Mouse (Mus musculus): ENCODE results near the gene Kcnb1.
"Not testable (repeated sequence)": the region's sequence is repeated elsewhere in the genome, so short reads cannot be mapped to it uniquely, and the experiment has no call there.

Gene Kcnb1

GRCm38 (mm10) chr2:167190076-167190399, at the start of gene Kcnb1:
TSS of gene Kcnb1 (minus strand) at chr2:167190155.
- peak; percentile 93 for DNase-seq

DNA sequence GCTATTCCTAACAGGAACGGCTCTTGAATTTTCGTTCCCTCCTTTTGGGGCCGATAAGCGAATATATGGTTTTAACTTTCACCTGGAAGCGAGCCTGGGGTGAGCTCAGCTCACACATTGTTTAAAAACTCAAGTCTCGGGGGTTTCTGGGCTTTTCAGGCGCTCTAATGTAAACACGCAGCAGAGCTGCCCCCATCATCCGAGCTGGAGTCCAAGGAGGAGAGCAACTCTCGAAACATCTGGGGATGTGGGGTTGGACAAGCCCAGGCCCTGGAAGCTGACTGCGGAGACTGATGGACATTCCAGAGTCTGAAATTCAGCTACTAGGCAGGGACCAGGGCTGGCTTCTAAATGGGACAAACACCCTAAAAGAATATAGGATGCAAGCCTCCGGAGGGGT, 49.3 kb upstream of the Kcnb1 start:
- DNase-seq = no peak

DNA sequence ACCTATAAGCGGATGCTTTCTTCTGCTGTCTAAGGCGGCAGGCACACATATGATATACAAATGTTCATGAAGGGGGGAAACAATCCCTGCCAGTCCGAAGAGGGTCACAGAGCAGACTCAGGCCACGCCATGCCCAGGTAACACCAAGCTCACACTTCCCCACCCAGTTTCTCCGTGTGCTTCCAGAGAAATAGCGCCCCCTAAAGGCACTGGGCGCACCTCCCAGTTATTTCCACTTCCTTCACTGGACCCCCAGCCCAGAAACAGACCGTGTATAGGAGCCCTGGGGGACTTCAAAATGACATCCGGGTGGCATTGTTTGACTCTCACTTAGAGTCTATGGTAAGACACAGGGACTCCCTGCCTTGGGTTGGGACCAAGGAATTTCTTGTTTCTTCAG, 47.3 kb upstream of the Kcnb1 start:
- no peak for DNase-seq

DNA sequence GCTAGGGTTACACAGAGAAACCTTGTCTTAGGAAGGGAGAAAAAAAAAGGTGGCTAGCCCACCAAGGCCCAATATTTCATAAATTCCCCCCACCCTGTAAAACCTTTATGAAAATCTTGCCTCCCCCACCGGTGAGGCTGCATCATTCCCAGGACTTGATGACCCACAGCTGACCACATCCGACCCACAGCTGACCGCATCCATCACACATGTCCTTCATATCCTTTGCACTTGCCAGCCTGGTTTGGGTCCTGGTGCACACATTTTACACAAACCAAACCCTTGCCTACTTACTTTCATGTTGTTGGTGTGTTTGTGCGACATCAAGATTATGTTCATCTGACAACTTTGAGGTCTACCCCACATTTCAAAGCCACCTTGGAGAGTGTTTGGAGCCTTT, 46.2 kb upstream of the Kcnb1 start:
- no peak for DNase-seq

- DNase-seq = no peak
Observed at GRCm38 (mm10) chr2:167235338-167236018, 45.5 kb upstream of the Kcnb1 start.

- DNase-seq = no peak
Observed at GRCm38 (mm10) chr2:167233771-167234170, 43.8 kb upstream of the Kcnb1 start.

DNA sequence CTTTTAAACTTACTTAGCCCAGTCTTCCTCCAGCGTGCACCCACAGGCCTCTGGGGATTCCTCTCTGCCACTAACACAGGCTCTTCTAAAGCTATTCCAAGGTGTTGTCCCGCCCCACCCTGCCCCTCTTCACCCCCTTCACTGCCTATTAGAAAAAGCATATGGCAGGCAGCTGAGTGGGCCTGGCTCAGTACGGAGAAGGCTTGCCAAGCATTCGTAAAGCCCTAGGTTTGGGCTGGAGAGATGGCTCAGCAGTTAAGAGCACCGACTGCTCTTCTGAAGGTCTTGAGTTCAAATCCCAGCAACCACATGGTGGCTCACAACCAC, 43.0 kb upstream of the Kcnb1 start:
- no peak for DNase-seq

DNA sequence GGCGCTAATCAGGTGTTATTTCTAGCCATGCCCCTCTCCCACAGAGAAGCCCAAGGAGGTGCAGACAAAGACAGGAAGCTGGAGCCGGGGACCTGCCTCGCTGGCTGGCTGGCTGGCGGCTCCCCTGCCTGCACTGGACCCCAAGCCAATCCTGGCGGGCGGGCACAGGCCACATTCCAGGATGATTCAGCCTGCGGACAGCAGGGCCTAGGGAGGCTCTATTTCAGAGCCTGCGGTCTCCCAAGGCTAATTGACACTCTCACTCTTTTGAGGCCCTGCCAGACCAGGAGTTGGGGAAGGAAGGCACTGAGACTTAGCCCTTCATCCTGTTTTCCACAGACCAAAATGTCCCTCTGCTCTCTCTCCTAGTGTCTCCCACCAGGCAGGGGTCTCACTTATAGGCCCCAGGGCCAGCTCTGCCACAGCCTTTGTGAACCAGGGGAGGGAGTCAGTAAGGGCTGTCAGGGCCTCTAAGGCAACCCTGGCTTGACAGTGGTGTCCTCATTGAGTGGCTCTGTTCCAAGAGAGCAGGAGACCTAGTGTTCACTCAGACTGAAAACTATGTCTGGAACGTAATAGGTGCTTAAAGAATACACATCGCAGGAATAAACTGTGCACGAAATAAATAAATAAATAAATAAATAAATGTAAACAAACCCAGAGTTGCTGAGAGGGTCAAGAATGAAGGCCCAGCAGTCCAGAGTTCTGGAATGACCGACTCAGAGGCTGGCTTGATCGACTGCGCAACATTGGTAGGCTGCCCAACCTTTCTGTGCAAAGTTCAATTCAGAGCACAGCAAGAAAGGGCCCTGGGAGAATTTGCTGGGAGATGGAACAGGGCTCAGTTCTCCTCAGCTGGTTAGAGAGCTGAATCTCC, 42.4 kb upstream of the Kcnb1 start:
- DNase-seq = no peak

GRCm38 (mm10) chr2:167230554-167230953, 40.6 kb upstream of the Kcnb1 start:
- DNase-seq = no peak

DNA sequence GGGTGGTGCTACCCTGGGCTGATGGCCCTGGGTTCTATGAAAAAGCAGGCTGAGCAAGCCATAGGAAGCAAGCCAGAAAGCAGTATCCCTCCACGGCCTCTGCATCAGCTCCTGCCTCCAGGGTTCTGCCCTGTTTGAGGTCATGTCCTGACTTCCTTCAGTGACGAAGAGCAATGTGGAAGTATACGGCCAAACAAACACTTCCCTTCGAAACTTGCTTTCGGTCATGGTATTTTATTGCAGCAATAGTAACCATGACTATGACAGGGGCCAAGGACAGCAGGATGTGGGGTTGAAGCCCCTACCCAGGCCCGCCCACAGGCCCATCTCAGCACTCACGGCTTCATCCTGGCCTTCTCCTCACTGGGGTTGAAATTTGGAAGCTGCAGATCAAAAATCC, 35.0 kb upstream of the Kcnb1 start:
- no peak for DNase-seq

- no peak for DNase-seq
Observed at GRCm38 (mm10) chr2:167224194-167224593, 34.2 kb upstream of the Kcnb1 start.

GRCm38 (mm10) chr2:167222152-167222551, 32.2 kb upstream of the Kcnb1 start:
- peak; percentile 77 for DNase-seq

DNA sequence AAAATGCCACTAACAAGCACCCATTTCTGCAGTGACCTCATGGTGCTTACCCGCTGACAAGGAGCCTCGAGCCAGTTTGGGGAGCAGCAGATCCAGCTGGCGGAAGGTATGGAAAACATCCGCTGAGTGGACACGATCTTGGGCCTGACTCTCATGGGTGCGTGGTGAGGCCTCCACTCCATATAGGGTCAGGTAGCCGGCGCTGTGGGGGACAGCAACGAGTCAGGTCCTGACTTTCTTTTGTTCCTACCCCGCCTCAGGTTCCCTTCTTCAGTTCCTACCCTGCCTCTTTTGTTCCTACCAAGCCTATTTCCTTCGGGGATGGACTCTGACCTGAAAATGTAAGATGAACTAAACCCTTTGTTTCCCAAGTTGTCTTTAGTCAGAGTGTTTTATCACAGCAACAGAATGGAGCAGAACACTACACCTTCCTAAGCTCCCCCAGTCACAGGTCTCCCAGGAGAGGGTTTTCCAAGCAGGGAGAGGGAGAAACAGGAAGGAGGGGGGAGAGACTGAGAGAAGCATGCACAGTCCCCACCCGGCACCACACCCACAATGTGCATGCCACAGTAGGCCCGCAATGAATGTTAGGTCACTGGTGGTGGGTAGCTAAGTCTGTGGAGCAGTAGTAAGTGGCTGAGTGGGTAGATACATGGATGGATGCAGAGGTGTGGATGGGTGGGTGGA, 31.3 kb upstream of the Kcnb1 start:
- DNase-seq = no peak

GRCm38 (mm10) chr2:167220736-167221135, 30.8 kb upstream of the Kcnb1 start:
- no peak for DNase-seq

DNA sequence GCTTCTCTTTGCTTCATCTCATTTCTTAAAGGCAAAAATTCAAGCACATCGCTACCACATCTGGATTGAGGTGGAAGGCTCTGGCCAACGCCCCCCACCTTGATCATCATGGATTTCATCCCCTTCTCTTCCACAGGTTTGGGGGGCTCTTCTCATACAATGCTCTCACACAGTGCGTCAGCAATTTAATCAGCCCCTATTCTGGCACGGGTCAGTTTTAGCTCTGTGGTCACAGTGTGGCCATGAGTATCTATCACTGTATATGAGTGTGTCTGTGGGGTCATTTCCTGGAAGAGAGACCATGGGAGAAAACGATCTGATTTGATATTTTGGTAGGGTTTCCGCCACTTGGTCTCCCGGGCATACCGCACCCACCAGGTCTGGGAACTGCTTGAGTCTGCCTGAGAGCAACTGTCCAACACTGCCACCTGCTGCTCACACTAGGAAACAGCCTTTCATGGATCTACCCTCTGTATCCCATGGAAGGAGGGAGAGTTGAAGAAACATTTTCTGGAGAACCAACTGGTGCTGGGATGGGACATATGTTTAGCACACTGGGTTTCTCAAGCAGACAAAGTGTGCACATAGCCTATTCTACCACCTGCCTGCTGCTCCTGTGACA, 29.3 kb upstream of the Kcnb1 start:
- peak; percentile 94 for DNase-seq

DNA sequence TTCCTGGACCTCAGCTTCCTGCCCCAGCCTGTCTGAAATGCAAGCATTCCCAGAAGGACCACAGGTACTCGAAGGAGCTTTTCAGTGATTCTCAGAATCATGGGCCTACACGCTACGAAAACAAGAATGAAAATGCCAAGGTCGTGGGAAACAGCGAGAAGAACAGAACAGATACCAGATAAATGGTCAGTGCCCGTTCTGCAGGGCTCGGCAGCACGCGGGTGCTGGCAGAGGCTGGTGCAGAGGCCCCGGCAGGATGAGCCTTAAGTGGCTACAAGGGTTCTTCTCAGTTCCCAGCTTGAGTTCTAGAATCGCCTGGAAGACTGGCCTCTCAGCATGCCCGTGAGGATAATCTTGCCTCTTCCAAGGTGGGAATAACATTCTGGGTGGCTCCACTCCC, 23.7 kb upstream of the Kcnb1 start:
- no peak for DNase-seq

- peak; percentile 40 for DNase-seq
Observed at GRCm38 (mm10) chr2:167213076-167213475, 23.1 kb upstream of the Kcnb1 start.

- no peak for DNase-seq
Observed at GRCm38 (mm10) chr2:167212551-167212950, 22.6 kb upstream of the Kcnb1 start.

DNA sequence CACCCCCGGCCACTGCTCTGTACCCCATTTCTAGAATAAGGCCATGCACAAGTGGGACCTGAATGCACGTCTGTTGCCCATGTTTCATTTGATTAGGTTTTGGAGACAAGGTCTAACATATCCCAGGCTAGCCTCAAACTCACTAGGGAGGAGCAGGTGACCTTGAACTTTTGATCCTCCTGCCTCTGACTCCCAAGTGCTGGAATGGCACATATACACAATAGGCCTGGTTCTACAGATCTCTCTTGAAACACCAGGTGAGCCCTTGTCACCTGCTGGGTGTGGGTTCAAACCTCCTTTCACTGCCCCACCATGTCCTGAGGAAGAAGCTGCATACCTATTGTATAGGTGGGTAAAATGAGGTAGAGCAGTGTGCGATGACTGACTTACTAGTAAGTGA, 22.1 kb upstream of the Kcnb1 start:
- DNase-seq = no peak

DNA sequence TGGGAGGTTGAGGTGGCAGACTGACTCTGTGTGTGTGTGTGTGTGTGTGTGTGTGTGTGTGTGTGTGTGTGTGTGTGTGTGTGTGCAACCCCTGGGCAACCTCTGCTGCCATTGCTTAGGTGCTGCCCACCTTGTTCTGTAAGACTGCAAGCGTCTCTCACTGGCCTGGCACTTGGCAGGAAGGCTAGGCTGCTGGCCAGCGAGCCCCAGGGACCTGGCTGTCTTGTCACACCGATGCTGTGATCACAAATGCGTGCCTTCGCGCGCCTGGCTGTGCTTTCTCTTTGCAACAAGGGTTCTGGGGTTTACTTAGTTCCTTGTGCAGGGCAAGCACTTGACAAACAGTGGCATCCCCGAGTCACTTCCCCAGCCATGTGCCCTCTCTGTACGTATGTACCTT, 19.9 kb upstream of the Kcnb1 start:
- DNase-seq = no peak

DNA sequence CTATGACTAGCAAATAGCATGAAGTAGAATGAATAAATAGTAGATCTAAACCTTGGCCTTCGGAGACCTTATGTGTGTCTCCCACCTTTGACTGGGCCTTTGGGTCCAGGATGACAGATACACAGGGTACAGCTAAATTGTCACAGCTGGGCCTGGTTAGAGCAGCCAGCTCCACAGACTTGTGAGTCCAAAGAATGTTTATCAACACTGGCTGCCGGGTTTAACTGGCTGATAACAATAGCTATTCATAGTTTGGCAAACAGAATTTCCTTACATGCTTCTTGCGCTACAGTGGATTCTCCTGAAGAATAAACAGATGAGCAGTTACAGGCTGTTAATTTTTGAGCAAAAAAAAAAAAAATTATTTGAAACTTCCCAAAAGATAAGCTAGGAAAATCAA, 19.0 kb upstream of the Kcnb1 start:
- DNase-seq = no peak

DNA sequence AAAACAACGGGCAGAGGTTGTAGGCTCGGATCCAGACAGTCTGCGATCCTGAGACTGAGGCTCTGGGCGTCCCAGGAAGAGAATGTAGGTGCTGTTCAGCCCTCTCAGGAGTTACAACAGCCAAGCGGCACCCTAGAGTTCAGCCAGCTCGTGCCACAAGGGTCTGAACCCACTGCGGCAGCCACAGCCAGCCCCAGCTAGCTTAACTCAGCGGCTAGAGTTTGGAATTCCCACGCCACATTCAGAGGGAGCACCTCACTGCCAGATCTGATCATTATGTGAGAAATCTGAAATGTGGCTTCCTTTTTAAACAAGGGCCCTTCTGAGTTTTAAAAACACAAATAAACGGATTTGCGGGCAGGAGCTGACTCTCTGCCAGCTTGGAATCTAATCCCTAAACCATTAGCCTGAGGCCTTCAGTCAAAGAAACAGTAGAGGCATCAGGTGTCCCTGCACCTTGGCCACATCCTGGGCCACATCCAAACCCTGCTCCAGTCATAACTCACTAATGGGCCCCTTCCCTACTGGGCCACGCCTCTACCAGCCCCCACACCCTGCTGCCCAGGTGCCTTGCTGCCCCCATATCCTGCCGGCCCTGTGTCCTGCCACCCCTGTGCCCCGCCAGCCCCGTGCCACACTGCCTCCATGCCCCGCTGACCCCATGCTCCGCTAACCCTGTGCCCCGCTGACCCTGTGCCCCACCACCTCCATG, 16.1 kb upstream of the Kcnb1 start:
- DNase-seq = no peak

DNA sequence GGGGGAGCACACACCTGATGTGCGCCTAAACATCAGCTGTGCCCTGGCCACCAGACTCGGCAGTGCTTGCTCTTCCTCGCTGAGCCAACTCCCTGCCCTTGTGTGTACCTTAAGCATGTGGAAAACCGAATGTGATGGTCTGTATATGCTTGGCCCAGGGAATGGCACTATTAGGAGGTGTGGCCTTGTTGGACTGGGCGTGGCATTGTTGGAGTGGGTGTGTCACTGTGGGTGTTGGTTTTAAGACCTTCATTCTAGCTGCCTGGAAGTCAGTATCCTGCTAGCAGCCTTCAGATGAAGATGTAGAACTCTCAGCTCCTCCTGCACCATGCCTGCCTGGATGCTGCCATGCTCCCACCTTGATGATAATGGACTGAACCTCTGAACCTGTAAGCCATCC, 14.7 kb upstream of the Kcnb1 start:
- DNase-seq = not testable (repeated sequence)

Data from right cerebral cortex, postnatal 4 days (tissue).